Comparison of ENCODE assay signal across 9 mouse cellular contexts in the genomic region with DNA sequence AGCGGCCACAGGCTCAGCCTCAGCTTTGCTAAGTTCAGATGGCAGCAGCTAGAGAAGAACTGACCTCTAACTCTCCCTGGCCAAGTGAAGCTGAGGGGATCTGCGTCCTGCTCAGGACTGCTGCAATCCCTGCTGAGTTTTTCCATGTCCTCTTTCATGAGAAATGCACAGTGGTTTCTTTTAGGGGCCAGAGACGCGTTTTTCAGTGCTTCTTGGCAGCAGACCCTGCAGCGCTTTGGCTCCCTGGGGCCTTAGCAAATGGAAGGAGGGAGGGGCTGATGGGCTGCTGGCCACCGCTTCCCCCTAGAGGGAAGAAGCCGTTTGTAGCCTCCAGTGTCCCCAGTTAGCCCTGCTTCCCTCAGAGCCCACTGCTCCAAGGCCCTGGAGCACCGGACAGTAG. TPM values are rescaled to one million over a fixed set of nuclear protein-coding genes. Genes with fewer than 3 reads are reported as not detected.
DNase-seq lines count a peak whose midpoint lies in the region; ATAC-seq lines count a peak whose summit lies in the region.
"Had no signal": no experiment of that assay in that cellular context is flagged by ENCODE, and none has a peak within 500 bp of the region (broad histone marks: within the 10 kb centered on the region; RNA-seq: fewer than 3 reads in every experiment).

No protein-coding gene starts in this region.

- H3K4me3 ChIP-seq in stomach, embryonic 15.5 days (replicated peaks), result no peak overlapping the region

- WGBS in stomach, embryonic 15.5 days, result 27% methylated on average over 8 of the region's 8 CpGs

- H3K9me3 ChIP-seq in stomach, embryonic 15.5 days, result no peaks in the 10 kb centered on the region

- peak overlapping the region; percentile 86 for H3K27ac ChIP-seq in stomach, embryonic 15.5 days

- H3K27me3 ChIP-seq in stomach, embryonic 15.5 days (replicated peaks), result no peaks in the 10 kb centered on the region

- no peak overlapping the region for H3K9ac ChIP-seq in stomach, embryonic 15.5 days

- peak; percentile 60 for DNase-seq in left cerebral cortex, postnatal 4 days
- DNase-seq in left cerebral cortex, adult 9 months (ENCODE audit: low spot score in 2 of 2), result no peak
- DNase-seq in cerebellum, adult 9-11 months, result peak; percentile 70
- peak; percentile 82 for DNase-seq in heart, adult 9 months (ENCODE audit: low spot score in 2 of 2)
- DNase-seq in kidney, postnatal 10 days, result peak; percentile 77
- no peak for DNase-seq in frontal cortex, postnatal 14 days (ENCODE audit: low spot score in 2 of 2)

- intact Hi-C loops in left cerebral cortex, postnatal 4 days (cut with DNase I), result no loop called here

- H3K36me3 ChIP-seq in stomach, embryonic 15.5 days, result no peaks in the 10 kb centered on the region

- H3K4me1 ChIP-seq in stomach, embryonic 15.5 days, result peaks cover 23% of the 10 kb centered on the region

- peak overlapping the region; percentile 2; the same call in 1 of the 2 replicates for H3K4me2 ChIP-seq in stomach, embryonic 15.5 days

- ATAC-seq in stomach, embryonic 15.5 days (ENCODE audit: insufficient read depth, low FRiP score, low read depth), result peak; percentile 57
- no peak for ATAC-seq in granulocyte monocyte progenitor cell, adult 5-6 weeks (replicated peaks; ENCODE audit: poor library complexity, severe bottlenecking)

RNA-seq across cellular contexts. Expression of a gene that starts 10.4 kb away (rescaled TPM):
- total RNA-seq in left cerebral cortex, postnatal 4 days (2021), result 10 to 100 TPM; 20.6 to 21.6 TPM
- 8.1 and 9.0 TPM in 2 replicates for polyA plus RNA-seq in stomach, embryonic 15.5 days (2015; fragmentation: Nextera tagmentation; extraction: Ambion mirVana)
- not detected in 2 replicates for total RNA-seq in granulocyte monocyte progenitor cell, adult 5-6 weeks (2014; fragmentation: Nextera tagmentation)
- total RNA-seq in granulocyte monocyte progenitor cell, adult 5-6 weeks (2017), result not detected in 2 replicates
- total RNA-seq: neutrophil, adult 5-6 weeks had no signal

RNA-seq across cellular contexts. Expression of a gene that starts 36.5 kb away (rescaled TPM):
- 10 to 100 TPM; 29.4 to 29.6 TPM for total RNA-seq in left cerebral cortex, postnatal 4 days (2021)
- polyA plus RNA-seq in stomach, embryonic 15.5 days (2015; fragmentation: Nextera tagmentation; extraction: Ambion mirVana), result 89.0 and 91.0 TPM in 2 replicates
- total RNA-seq in granulocyte monocyte progenitor cell, adult 5-6 weeks (2014; fragmentation: Nextera tagmentation), result 24.9 and 30.6 TPM in 2 replicates
- total RNA-seq in granulocyte monocyte progenitor cell, adult 5-6 weeks (2017), result 17.0 and 30.5 TPM in 2 replicates

Comparison
In these comparisons a context has a peak if more than half of its experiments do, and no peak if none do; other contexts are left out.
1. DNase-seq: peak in left cerebral cortex, postnatal 4 days (single experiment), cerebellum, adult 9-11 months (single experiment), heart, adult 9 months (2 of 2) and kidney, postnatal 10 days (single experiment); none in left cerebral cortex, adult 9 months (0 of 2) and frontal cortex, postnatal 14 days (0 of 2).
2. RNA of a gene that starts 10.4 kb away (total RNA-seq): 20.6 to 21.6 TPM in left cerebral cortex, postnatal 4 days; not detected in granulocyte monocyte progenitor cell, adult 5-6 weeks; every median in the first group is over 10 times any median in the second.